Mouse (Mus musculus) splenic B cell, adult 2 months (primary cell): Measurements from ENCODE around the gene Gm21836.
A peak's percentile ranks its signal among the peaks of the same experiment; 100 is the strongest.
"Not testable (repeated sequence)": the region's sequence is repeated elsewhere in the genome, so short reads cannot be mapped to it uniquely, and the experiment has no call there.

ENCODE experiments used
- DNase-seq: peaks from one replicate; pipeline ENCODE4 v3.0.0-alpha.2; 2011; ENCODE audit warnings: low read depth, low spot score
- H3K27me3 ChIP-seq: 2 replicates; pipeline ENCODE4 v1.6.1; 2012; ENCODE audit warnings: mild to moderate bottlenecking, low read length, moderate library complexity, mixed read lengths; ENCODE audit not compliant: control insufficient read depth, poor library complexity, insufficient read depth, severe bottlenecking
- H3K36me3 ChIP-seq: 2 replicates; pipeline ENCODE4 v1.6.1; 2012; ENCODE audit warnings: mild to moderate bottlenecking, low read length, moderate library complexity, mixed read lengths; ENCODE audit not compliant: control insufficient read depth, poor library complexity, insufficient read depth, severe bottlenecking

Gene Gm21836

DNA sequence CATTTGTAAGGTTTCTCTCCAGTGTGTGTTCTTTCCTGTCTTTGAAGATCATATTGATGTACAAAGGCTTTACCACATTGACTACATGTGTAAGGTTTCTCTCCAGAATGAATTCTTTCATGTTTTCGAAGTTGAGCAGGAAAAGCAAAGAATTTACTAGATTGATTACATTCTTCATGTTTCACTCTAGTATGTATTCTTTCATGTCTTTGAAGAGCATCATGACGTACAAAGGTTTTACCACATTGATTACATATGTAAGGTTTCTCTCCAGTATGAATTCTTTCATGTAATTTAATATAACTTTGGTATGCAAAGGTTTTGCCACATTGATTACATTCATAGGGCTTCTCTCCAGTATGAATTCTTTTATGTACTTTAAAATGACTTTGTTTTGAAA, at the start of gene Gm21836:
Gene Gm21836, minus strand, starts transcription at position 101 of the 400 bp plus-strand sequence.
- not testable (repeated sequence) for H3K36me3 ChIP-seq, DNase-seq, H3K27me3 ChIP-seq

DNA sequence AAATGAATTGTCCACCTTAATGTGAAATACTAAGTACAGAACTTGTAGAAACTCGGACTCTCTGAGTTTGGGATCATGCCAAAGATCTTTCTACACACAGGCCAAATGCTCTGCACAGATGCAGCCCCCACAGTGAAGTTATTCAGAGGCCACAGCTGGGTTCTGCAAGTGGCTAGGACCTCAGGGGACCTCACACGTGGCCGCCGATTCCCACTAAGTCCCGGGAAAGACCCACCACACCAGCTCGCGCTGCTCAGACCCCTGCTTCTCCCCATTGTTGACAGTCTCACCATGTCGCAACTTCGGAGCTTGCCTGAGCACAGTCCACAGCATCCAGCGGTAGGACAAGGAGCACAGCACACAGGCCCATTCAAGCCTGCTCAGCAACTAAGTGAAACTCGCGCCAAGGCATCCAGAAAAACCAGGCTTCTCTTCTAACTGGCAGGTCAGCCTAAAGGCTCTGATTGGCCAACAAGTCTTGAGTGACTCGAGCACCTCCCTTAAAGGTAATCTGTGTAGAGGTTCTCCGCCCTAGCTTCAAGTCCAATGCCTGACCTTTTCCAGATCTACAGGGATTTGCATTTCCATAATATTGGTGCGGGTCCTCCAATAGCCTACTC, 13.1 kb downstream of the Gm21836 start:
- not testable (repeated sequence) for H3K27me3 ChIP-seq, DNase-seq, H3K36me3 ChIP-seq

DNA sequence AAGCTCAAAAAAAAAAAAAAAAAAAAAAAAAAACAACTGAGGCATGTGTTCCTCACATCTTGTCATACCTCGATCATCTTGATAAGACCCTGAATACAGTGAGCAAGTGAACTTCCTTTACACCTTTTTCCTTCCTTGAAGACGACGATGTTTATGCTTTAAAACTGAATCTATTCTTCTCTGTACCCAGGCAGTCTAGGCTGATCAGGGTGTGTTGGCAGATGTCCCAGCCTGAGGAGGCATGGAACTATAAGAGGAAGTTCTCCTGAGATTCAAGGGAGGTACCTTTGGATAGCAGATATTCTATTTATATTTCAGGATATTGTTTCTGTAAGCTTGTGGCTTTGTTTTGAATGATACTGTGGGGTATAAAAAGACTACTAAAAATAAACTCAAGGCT, 15.5 kb downstream of the Gm21836 start:
- no peaks in the 10 kb centered on the region; the same call in 1 of the 2 replicates for H3K27me3 ChIP-seq
- DNase-seq, result no peak

DNA sequence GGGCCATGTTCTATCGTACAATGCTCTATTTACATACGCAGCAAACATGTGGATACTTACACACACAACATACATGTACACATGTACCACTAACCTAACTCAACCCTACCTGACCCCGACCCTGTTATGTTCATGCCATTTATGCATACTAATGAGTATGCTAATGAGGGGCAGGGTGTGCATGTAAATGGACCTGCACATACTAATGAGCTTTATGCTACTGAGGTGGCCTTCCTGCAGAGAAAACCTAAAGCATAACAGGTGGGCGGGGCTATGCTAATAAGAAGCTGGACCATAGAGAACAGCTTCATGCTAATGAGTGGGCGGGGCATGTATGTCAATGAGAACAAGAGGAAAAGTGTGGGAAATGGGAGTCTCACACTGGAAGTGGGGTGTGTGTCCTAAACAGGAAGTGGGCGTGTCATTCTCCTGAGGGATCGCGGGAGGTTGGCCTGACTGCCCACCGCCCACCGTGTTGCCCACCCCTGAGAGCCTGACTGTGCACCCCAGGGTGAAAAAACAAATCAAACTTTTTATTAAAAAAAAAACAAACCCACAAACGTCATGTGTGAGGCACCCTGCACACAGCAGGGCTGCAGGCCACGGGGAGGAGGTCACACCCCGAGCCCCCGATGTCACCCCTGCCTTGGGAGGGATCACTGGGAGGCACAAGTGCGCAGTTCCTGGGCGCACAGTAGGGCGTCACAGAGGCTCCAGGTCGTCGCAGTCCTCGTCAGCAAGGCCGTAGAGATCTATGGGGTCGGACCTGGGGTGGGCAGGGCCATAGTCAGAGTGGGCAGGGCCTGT, 17.3 kb downstream of the Gm21836 start, which contains the start of gene Ppp2r3d:
Gene Ppp2r3d, minus strand, starts transcription at position 803 of the 807 bp plus-strand sequence.
- no peaks in the 10 kb centered on the region for H3K27me3 ChIP-seq
- peak; percentile 30 for DNase-seq
- no peaks in the 10 kb centered on the region for H3K36me3 ChIP-seq

More for the DNA sequence above, 15.5 kb downstream of the Gm21836 start:
- no peaks in the 10 kb centered on the region for H3K36me3 ChIP-seq

DNA sequence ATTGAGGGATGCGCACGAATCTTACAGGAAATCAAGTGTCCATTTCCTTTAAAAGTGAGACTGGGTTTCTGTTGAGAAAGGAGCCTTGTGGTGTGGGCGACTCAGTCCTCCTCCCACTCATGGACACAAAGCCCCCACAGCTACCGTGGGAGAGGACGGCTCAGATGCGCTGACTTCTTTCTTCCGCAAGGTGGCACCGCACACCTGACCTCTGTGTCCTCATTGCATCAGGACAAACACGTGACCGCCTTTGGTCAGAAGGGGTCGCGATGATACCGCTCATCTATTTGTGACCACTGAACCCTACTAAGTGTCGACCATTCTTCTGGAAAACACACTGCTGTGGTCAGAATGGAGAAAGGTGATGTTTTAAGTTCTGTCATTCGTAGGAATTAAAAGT, 17.9 kb downstream of the Gm21836 start:
- DNase-seq, result peak; percentile 10

DNA sequence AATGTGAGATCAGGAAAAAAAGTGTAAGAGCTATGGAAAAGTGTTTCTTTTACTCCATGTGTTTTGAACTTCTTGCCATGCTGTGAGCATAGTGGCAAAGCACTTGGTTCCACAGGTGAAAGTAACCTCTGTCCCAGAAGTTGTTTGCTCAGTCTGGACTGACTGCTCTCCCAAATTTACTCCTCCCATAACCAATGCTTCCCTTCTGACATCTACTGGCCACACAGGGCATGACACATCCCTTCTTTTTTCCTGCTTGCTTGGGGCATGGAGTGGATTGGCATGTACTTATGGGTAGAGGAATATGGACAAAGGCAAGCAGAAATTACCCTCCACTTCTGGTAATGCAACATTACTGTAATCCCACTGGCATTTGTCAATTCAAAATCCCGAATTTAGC, 37.0 kb downstream of the Gm21836 start:
- DNase-seq, result peak; percentile 6
- Histone ChIP-seq H3K36me3 (no peaks in the 10 kb centered on the region), H3K27me3 (no peaks in the 10 kb centered on the region)

More for the DNA sequence above, 17.9 kb downstream of the Gm21836 start:
- no peaks in the 10 kb centered on the region for H3K36me3 ChIP-seq
- no peaks in the 10 kb centered on the region for H3K27me3 ChIP-seq
